Mouse (Mus musculus) heart, adult 8-10 months (tissue): ENCODE results near the gene Rnf114. TPM values are rescaled to one million over a fixed set of nuclear protein-coding genes. Genes with fewer than 3 reads are reported as not detected.
A peak's percentile ranks its signal among the peaks of the same experiment; 100 is the strongest.

Source experiments
- DNase-seq: peaks from one replicate; pipeline ENCODE4 v3.0.0; 2022; ENCODE audit warnings: low spot score
- total RNA-seq, 4 experiments: library from RNA; stranded (reverse); gene quantifications; 2 replicates each; pipeline ENCODE4 v1.2.4; 2022

Rnf114 gene
- total RNA-seq, 4 experiments from 2014 or later, result 66.2 to 82.2 (median 75.4) TPM

- DNase-seq, result peak; percentile 77
Measured at GRCm38 (mm10) chr2:167503253-167503895, 10.9 kb downstream of the Rnf114 start.

- DNase-seq, result no peak
Measured at GRCm38 (mm10) chr2:167503896-167504349, 11.5 kb downstream of the Rnf114 start.

- no peak for DNase-seq
Measured at GRCm38 (mm10) chr2:167505127-167505526, 12.7 kb downstream of the Rnf114 start.

- DNase-seq, result no peak
Measured at GRCm38 (mm10) chr2:167506546-167507260, 14.3 kb downstream of the Rnf114 start.

GRCm38 (mm10) chr2:167507719-167508385, 15.4 kb downstream of the Rnf114 start:
- DNase-seq, result no peak

- no peak for DNase-seq
Measured at GRCm38 (mm10) chr2:167508569-167508968, 16.1 kb downstream of the Rnf114 start.

GRCm38 (mm10) chr2:167510485-167510884, 18.0 kb downstream of the Rnf114 start:
- DNase-seq, result peak; percentile 41

- no peak for DNase-seq
Measured at GRCm38 (mm10) chr2:167512365-167512764, 19.9 kb downstream of the Rnf114 start.

GRCm38 (mm10) chr2:167512970-167513369, 20.5 kb downstream of the Rnf114 start:
- DNase-seq, result no peak

- no peak for DNase-seq
Measured at GRCm38 (mm10) chr2:167514641-167515040, 22.2 kb downstream of the Rnf114 start.

GRCm38 (mm10) chr2:167515688-167516087, 23.2 kb downstream of the Rnf114 start:
- DNase-seq, result no peak

- no peak for DNase-seq
Measured at GRCm38 (mm10) chr2:167519606-167520252, 27.3 kb downstream of the Rnf114 start.

GRCm38 (mm10) chr2:167528278-167528677, 35.8 kb downstream of the Rnf114 start:
- DNase-seq, result no peak

- DNase-seq, result no peak
Measured at GRCm38 (mm10) chr2:167529935-167530513, 37.6 kb downstream of the Rnf114 start.

- DNase-seq, result no peak
Measured at GRCm38 (mm10) chr2:167530536-167530935, 38.1 kb downstream of the Rnf114 start.

- peak; percentile 36 for DNase-seq
Measured at GRCm38 (mm10) chr2:167532131-167532530, 39.7 kb downstream of the Rnf114 start.

- no peak for DNase-seq
Measured at GRCm38 (mm10) chr2:167533880-167534279, 41.4 kb downstream of the Rnf114 start.

GRCm38 (mm10) chr2:167536320-167536945, 44.0 kb downstream of the Rnf114 start:
- DNase-seq, result no peak

- peak; percentile 88 for DNase-seq
Measured at GRCm38 (mm10) chr2:167537476-167538297, 45.2 kb downstream of the Rnf114 start, which contains the start of gene Snai1. Gene Snai1, plus strand, starts transcription at chr2:167538195.

GRCm38 (mm10) chr2:167538671-167539306, 46.3 kb downstream of the Rnf114 start:
- no peak for DNase-seq
